Mouse (Mus musculus): ENCODE data around the gene 2010111I01Rik.
"Not testable (repeated sequence)": the region's sequence is repeated elsewhere in the genome, so short reads cannot be mapped to it uniquely, and the experiment has no call there.

Gene 2010111I01Rik

DNA sequence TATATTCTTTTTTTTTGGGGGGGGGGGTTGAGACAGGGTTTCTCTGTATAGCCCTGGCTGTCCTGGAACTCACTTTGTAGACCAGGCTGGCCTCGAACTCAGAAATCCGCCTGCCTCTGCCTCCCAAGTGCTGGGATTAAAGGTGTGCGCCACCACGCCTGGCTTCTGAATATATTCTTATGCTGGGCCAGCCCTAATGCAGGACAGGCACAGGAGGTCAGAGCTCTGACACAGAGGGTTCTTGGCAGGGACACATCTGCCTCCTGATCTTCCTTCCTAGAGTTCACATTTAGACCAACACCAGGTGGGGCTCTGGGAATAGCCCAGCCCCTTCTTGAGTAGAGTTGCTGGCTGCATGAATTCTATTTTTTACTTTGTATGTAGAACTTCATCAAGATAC is 350.4 kb downstream of the 2010111I01Rik start:
- DNase-seq (ENCODE audit: low spot score in 2 of 2): not testable (repeated sequence)

DNA sequence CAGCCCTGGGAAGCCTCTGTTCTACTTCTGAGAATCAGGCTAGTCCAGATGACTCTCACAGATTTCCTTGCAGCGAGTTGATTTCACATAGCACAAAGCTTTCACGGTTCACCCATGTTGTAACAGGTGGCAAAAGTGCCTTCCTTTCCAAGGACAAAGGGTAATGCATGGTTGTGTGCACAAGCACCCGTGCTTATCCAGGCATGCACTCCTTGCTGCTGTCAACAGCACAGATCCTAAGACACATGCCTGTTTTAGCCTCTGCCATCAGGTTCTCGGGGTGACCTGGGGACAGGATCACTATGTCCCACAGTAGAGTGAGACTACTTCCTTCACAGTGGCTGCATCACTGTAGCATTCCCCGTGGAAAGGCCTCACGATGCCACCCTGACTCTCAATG is 351.1 kb downstream of the 2010111I01Rik start:
- DNase-seq (ENCODE audit: low spot score in 2 of 2): no peak

DNA sequence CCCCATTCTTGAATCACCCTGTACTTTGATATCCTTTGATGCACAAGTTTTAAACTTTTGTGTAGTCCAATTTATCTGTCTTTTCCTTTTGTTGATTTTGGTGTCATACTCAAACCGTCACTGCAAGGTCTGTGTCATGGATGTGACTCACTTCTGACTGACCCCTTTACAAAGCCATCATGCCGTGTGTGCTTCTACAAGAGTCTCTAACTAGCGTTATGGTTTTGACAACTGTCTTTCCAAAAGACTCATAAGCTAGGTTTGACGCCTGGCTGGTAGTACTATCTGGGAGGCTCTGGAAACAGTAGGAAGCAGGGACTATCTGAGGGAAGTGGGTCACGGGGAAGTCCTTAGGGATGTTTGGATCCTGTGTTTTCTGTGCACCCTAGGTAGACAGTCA is 351.7 kb downstream of the 2010111I01Rik start:
- DNase-seq (ENCODE audit: low spot score in 2 of 2): no peak

DNA sequence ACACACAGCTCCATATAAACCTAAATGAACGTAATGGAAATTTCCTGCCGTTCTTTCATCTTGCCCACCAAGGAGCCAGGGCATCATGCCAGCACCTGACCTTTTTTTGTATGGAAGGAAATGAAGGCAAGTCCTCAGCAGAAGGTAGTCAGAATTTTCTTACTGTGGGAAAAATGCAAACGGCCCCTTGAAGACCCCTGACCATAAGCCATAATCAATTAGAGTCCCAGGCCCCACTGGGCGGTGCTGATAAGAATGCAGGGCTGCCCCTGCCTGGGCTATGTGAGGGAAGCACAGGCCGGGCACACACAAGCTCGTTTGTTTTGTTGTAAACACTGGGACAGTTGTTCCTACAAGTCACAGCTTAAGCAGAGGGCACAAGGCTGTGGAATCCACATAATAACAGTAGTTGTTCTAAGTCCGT is 353.0 kb downstream of the 2010111I01Rik start:
- no peak for DNase-seq (ENCODE audit: low spot score in 2 of 2)

DNA sequence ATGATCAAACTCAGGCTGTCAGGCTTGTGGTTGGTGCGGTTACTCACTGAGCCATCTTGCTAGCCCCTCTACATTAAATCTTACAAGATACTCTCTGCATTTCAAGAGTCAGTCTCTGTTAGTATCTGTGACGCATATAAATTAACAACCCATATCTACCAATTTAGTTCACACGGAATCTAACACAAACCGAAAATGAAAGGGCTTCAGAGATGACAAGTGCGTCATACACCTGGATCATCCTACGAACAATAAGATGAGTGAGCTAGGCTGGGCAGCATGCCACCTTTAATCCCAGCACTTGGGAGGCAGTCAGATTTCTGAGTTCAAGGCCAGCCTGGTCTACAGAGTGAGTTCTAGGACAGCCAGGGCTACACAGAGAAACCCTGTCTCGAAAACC is 355.1 kb downstream of the 2010111I01Rik start:
- no peak for DNase-seq (ENCODE audit: low spot score in 2 of 2)

DNA sequence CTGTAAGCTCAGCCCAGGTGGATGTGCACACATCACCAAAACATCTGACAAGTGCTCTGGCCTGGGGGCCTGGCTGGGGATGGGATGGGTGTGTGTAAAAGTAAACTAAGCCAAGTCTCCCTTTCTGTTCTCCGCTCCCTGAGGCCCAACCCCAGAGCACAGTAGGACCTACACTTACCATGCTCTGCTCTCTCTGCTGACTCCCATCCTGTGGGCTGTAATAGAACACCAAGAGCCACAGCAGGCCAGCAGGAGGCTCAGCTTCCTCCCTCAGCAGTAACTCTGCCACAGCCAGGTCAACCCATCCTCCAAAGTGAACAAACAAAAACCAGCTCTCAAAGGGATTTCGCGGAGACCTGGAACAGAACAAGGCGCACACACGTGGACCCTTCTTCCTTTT is 357.0 kb downstream of the 2010111I01Rik start:
- DNase-seq (ENCODE audit: low spot score in 2 of 2): no peak

DNA sequence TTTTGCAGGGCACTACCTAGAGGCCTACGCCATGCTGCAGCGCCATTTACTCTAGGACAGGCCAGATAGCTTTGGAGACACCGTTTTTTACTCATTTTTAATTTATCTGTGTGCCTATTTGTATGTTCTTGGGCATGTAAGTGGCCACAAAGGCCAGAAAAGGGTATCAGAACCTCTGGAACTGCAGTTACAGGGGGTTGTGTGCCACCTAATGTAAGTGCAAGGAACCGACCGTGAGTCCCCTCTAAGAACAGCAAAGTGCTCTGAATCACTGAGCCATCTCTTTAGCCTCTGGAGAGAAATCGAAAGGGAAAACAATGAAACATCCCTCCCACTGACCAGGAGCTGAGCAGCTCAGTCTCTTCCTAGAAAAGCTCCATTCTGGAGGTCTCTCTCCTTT is 358.1 kb downstream of the 2010111I01Rik start:
- DNase-seq (ENCODE audit: low spot score in 2 of 2): no peak

DNA sequence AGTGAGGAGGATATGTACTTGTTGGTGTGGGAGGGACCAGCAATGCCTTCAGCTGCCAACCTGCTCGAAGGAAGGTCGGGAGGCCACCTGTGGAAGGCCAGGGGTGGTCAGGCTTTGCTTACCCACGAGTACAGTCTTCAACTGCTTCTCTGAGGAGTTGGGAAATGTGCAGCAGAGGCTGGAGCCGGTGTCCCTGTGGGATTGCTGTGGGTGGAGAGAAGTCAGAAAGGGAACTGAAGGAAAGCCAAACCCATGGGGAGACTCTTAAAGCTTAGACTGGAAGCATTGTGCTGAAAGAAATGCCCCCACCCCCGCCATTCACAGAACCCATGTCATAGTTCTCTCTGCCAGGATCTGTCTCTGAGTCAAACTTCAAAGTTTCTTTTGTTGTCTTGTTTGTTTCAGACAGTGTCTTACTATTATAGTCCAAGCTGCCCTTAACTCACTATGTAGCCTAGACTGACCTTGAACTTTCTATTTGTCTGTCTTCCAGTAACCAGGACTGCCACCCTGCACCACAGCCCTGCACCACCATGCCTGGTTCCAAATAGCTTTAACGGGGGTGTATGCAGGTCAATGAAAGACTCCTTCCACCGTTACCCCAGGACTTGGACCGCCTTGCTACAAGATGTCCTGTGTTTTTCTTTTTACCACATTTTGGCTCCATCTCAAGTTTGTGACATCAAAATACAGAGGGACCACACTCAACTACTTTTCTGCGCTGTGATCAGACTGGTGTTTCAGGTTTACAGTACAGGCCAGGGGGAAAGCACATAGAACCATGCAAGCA is 358.8 kb downstream of the 2010111I01Rik start:
- no peak for DNase-seq (ENCODE audit: low spot score in 2 of 2)

DNA sequence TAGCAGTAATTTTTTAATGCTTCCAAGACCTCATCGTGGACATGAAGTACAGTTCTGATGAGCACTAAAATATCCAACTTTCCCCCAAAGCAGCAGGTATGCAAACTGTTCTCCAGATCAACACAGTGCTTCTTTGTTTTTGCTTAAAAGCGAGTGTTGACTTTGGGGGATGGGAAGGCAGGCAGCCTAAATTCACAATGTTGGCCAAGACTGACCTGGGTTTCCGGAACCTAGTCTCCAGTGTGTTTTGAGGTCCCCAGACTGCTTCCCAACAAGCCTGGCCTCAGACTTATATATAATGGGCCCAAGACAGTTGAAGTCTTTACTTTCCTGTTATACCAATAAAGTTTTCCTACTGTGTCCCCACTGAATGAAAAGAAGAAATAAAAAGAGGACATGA is 359.6 kb downstream of the 2010111I01Rik start:
- DNase-seq (ENCODE audit: low spot score in 2 of 2): no peak

DNA sequence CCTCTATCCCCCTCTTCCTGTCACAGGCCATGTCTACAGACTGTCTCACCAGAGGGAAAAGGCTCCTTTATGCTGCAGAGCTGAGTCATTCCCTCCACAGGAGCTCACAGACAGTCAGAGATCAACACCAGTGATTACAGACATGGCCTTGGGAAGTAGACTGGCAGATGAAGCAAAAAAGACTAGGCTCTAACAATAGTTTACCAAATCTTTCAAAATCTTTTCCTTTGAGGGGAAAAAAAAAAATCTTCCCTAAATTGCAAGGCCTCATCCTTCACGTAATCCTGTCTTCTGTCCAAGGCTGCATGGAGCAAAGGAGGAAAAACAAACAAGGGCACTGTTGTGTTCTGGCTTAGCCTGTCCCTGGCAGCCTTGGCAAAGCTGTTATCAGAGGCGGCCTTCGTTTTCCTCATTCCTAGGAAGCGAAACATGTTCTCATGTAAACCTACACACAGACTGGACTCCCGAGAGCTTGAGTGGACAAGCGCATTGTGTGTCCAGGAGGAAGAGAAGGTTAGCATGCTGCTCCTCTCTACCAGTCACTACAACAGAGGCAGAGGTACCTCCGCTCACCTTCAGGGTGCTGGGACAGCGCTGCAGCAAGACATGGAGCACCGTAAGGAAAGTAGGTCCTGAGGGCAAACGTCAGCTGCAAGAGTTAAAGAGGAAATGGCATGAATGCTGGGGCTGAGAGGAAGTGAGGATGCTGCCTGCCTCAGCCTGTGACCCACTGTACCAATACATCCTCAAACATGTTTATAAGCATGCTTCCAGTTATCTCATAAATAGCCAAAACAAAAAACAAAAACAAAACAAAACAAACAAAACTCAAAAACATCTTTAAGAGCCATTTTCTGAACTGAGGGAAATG is 360.5 kb downstream of the 2010111I01Rik start:
- no peak for DNase-seq (ENCODE audit: low spot score in 2 of 2)

DNA sequence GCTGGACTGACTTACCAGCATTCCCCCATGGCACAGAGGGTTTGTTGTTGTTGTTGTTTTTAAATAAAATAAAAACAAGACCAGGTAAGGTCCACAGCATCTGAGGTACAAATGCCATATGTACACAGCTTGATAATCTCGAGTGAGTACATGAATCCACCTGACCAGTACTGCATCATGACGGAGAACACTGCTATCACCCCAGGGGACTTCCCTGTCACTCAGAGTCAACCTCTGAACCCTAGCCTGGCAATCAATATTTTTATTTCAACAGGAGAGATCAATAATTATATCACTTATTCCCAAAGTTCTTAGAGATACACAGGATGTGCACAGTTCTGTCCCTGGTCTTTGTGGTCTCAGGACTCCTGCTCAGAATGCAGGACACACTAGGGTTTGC is 361.3 kb downstream of the 2010111I01Rik start:
- DNase-seq (ENCODE audit: low spot score in 2 of 2): no peak

DNA sequence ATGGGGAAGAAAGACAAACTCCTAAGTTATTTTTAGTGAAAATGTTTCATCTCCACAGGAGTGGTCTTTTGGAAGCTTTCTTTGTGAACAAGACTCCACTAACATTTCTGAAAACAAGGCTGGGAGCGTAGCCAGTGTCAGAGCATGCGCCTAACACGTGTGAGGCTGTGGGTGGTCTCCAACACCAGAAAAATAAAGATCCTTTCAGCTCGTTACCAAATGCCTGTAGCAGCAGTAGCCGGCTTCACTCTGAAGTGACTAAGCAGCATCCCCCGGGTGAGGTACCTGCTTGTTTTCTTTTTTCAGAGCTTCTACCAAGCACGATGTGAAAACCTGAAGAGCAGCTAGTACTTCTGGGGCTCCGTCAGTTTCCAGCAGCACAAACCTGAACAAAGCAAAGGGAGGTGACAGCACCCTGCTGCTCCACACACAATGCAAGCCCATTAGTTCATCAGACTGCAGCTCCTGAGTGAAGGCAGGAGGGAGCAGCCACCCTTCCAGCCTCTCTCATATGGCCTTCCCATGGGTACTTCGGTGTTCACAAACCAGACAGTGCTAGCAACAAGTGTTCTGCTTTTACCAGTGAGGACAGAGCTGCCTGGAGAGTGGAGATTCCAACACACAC is 365.7 kb downstream of the 2010111I01Rik start:
- peak; percentile 56 to 68 for DNase-seq (ENCODE audit: low spot score in 2 of 2)

DNA sequence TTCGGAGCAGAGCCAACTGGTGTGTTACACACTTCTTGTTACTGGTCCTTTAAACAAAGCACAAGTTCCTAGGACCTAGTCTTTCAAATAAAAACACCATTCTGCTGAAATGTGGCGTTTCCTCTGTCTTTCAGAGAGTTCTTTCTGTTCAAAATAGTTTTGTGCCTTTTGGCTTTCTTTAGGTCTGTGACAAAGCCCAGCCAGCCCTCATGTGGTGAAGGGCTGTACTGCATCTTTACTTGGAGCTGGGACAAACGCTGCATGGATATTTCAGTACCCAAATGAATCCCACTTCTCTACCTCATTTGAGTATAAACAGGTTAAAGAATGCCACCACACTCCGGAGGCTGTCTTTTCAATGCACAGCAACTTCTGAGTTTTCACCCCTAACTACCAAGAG is 366.7 kb downstream of the 2010111I01Rik start:
- peak in 1 of 2 experiments; percentile 55 for DNase-seq (ENCODE audit: low spot score in 2 of 2)

DNA sequence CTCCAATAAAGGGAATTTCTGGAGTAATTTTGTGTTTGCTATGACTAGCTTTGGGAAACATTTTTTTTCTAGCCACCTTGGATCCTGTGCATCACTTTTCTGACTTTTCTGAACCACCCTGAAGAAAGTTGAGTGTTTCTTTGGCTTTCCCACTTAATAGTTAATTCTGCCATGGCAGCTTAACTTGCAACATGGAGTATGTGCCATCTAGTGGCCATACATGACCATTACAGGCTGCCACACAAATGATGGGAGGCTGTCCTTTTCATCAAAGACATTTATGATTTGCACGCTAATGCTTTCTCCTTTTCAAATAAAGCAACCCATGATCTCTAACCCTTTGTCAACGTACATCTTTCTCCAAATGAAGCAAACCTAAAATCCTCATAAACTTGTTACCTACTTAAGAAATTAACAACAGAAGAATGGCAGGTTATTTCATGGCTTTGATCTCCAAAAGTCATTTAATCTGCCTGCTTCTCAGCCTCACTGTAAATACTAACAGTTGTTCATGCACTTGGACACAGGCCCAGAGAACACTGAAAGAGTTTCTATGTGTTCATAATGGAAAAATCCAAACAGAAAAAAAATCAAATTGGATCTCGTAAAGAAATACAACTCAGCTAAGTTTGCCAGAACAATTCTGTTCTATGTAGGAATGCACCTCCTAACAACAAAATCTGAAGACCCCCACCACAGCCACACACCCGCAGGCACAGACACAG is 368.0 kb downstream of the 2010111I01Rik start:
- no peak for DNase-seq (ENCODE audit: low spot score in 2 of 2)

DNA sequence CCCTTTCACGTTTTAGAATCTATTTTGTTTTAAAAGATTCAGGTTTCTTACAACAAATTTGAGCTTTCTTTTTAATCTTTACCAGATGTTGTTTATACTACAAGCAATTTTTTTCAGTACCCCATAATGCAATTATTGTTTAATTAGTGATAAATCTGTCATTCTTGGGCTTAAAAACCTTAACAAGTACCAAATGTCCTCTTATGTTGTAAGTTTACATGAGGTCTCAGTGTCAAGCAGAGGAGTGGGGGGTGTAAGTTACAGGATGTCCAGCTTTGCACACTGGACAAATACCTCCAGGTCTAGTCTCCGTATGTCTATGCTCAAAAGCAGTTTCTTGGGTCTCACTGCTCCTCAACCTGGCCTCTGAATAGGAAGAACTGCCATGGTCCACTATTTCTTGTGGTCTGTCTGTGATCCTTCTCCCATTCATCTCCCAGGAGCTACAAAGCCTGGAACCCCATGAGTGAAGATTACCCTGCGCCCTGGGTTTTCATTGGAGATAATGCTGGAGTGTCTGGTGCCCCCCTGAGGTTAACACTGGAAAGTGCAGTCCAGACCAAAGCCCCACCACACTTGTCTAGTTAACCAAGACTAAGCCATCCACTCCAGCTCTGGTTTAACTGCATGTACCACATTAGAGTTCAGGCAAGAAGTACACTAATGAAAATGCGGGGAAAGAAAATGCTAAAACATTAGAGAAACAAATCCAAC is 370.9 kb downstream of the 2010111I01Rik start:
- no peak for DNase-seq (ENCODE audit: low spot score in 2 of 2)

DNA sequence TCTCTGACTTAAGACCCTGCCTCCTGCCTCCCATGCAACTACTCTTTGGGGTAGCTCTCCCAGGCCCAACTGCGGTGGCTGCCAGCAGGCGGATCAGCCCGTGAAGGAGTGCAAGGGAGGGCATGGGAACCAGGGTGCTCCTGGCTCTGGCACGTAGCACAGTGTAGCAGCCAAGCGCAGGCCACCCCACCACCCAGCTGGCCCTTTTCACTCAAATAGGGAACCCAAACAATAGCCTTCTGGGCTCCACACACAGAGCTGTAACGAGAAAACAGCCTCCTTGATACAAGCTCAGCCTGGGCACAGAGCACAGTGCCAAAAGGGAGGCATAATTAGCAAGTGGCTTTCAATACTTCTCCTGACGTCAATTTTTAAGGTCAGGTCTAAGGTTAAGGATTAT is 371.6 kb downstream of the 2010111I01Rik start:
- DNase-seq (ENCODE audit: low spot score in 2 of 2): peak; percentile 49 to 56

DNA sequence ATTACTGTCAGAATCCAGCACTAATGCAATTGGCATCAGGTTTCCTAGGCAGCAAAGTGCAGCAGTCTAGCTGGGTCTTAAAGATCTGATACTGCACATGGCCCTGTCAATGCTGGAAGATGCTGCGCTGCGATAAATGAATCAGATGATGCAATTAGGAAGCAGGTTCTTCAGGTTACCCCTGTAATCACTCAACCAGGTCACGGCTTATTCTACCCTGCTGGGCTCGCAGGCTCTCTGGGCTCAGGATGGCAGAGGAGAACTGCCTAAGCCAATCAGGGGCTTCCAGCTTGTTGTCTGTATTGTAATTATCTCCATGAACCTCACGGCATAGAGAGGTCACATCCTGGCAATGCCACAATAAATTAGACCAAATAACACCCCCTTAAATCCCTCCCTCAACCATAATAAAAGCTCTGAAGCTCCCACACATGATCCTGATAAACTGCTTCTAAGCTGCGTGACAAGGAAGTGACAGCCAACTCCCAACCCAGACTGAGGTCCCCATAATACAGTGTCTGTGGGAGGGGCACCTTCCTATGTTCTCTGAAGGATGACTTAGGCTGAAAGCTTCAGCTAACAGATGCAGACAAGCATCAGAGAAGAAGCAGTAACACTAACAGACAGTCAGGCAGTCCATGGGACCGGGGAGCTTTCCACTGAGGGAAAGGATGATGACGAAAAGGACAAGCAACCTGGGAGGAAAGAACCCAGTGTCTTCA is 372.7 kb downstream of the 2010111I01Rik start:
- DNase-seq (ENCODE audit: low spot score in 2 of 2): no peak

DNA sequence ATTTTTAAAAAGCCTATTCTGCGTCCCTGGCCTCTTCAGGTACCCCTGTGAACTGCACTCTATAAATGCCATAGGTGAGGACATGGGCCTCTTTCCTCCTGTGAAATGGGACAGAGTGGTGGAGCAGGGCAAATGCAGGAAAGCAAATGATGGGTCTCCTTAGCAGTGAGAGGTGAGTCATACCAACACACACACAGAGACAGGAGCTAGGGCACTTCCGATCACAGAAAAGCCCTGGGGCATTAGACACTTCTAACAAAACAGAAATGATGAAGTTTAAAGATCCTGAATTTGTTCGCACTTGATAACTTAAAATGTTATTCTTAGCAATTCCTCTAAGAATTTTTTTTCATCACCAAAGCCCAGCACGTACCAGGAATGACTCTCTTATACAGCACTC is 375.3 kb downstream of the 2010111I01Rik start:
- DNase-seq (ENCODE audit: low spot score in 2 of 2): no peak

DNA sequence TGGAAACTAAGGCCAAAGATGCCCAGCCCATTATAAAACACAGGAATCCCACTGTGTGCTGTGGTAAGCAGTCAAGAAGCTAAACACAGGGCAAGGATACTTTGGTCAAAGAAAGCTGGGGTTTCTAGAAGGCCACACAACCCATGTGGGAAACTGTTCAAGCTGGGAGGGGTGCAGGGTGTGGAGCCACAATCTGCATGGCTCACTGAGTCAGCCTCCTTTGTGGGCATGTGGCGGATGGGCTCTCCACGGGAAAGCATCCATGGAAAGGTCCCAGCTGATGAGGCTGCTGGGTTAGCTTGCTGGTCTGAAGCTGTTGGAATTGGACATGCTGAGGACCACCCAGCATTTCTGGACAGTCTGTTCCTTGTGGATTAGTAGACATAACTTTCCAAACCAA is 378.1 kb downstream of the 2010111I01Rik start:
- DNase-seq (ENCODE audit: low spot score in 2 of 2): no peak

DNA sequence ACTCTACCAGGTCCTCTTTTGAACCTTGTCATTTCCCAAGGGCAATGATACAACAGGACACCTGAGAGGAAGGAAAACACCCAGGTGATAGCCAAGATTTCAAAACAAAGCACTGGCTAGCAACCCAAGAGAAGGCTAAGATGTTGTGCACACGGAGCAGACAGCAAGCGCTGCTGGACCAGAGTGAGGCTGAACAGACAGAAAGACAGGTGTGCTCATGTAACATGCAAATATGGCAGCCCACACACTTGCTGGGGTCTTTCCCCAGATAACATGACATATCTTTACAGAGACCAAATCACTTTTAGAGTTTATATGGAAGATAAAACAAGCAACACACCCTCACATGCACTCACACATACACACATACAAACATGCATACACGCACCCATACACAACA is 379.8 kb downstream of the 2010111I01Rik start:
- DNase-seq (ENCODE audit: low spot score in 2 of 2): no peak
